ENCODE assay signal across 8 mouse cellular contexts in genomic region chr4:141011556-141012328, GRCm38 (mm10). TPM values are rescaled to one million over a fixed set of nuclear protein-coding genes. Genes with fewer than 3 reads are reported as not detected.
A peak's percentile ranks its signal among the peaks of the same experiment; 100 is the strongest.
DNase-seq lines count a peak whose midpoint lies in the region; ATAC-seq and TF ChIP-seq lines count a peak whose summit lies in the region.

No protein-coding gene starts in this region.

- no peak for TF ChIP-seq CTCF in layer of hippocampus, adult 2 months (conservative IDR thresholded peaks at IDR 0.05)

- H3K27me3 ChIP-seq in forebrain, embryonic 12.5 days = no peaks in the 10 kb centered on the region
- no peaks in the 10 kb centered on the region for H3K27me3 ChIP-seq in hindbrain, embryonic 12.5 days

- ATAC-seq in forebrain, embryonic 12.5 days (ENCODE audit: low FRiP score) = peak; percentile 18; the same call in 1 of the 2 replicates
- peak; percentile 21 for ATAC-seq in hindbrain, embryonic 12.5 days (ENCODE audit: low FRiP score)

- 51% methylated on average over 14 of the region's 14 CpGs for WGBS in forebrain, embryonic 12.5 days
- 38% methylated on average over 14 of the region's 14 CpGs for WGBS in hindbrain, embryonic 12.5 days

- H3K9me3 ChIP-seq in forebrain, embryonic 12.5 days = 0 out of 2 replicates have a peak, but pooled peaks cover 3% of the 10 kb centered on the region
- no peaks in the 10 kb centered on the region; the same call in 1 of the 2 replicates for H3K9me3 ChIP-seq in hindbrain, embryonic 12.5 days (replicated peaks)

- H3K4me3 ChIP-seq in layer of hippocampus, adult 2 months = peak overlapping the region; percentile 61; the same call in 1 of the 2 replicates
- H3K4me3 ChIP-seq in forebrain, embryonic 12.5 days (replicated peaks) = peak overlapping the region; percentile 77
- peak overlapping the region; percentile 74 for H3K4me3 ChIP-seq in hindbrain, embryonic 12.5 days

- peaks cover 55% of the 10 kb centered on the region for H3K36me3 ChIP-seq in forebrain, embryonic 12.5 days (replicated peaks)
- H3K36me3 ChIP-seq in hindbrain, embryonic 12.5 days = peaks cover 56% of the 10 kb centered on the region

- no peak for DNase-seq in layer of hippocampus, adult 2 months (ENCODE audit: low spot score in 2 of 2)
- DNase-seq in layer of hippocampus, adult 11-12 months (ENCODE audit: low spot score) = no peak
- peak; percentile 18 for DNase-seq in lung, postnatal 36 days
- DNase-seq in urinary bladder, postnatal 25 days (ENCODE audit: low spot score) = no peak
- no peak for DNase-seq in spleen, postnatal 4 days (ENCODE audit: low spot score in 2 of 2)
- DNase-seq in spleen, adult 12 weeks (ENCODE audit: low spot score) = no peak

- H3K9ac ChIP-seq in forebrain, embryonic 12.5 days = peak overlapping the region; percentile 87
- H3K9ac ChIP-seq in hindbrain, embryonic 12.5 days = peak overlapping the region; percentile 90

- peak overlapping the region; percentile 80 for H3K4me2 ChIP-seq in forebrain, embryonic 12.5 days
- H3K4me2 ChIP-seq in hindbrain, embryonic 12.5 days (replicated peaks) = peak overlapping the region; percentile 65

- H3K27ac ChIP-seq in layer of hippocampus, adult 2 months = peak overlapping the region; percentile 78
- H3K27ac ChIP-seq in forebrain, embryonic 12.5 days = peak overlapping the region; percentile 82
- H3K27ac ChIP-seq in hindbrain, embryonic 12.5 days = peak overlapping the region; percentile 84

- peaks cover 26% of the 10 kb centered on the region for H3K4me1 ChIP-seq in forebrain, embryonic 12.5 days
- H3K4me1 ChIP-seq in hindbrain, embryonic 12.5 days = peaks cover 28% of the 10 kb centered on the region

RNA-seq across cellular contexts. Expression of gene Mfap2, which starts 1.5 kb away (rescaled TPM):
- total RNA-seq in layer of hippocampus, adult 2 months (2021) = 1 to 10 TPM; 4.5 to 6.9 TPM
- 250 and 275 TPM in 2 replicates for polyA plus RNA-seq in forebrain, embryonic 12.5 days (2016; fragmentation: Nextera tagmentation; extraction: Ambion mirVana)
- 344 and 345 TPM in 2 replicates for polyA plus RNA-seq in hindbrain, embryonic 12.5 days (2016; fragmentation: Nextera tagmentation; extraction: Ambion mirVana)

RNA-seq across cellular contexts. Expression of gene Atp13a2, which starts 25.1 kb away (rescaled TPM):
- total RNA-seq in layer of hippocampus, adult 2 months (2021) = 100 to 1,000 TPM; 155 to 162 TPM
- polyA plus RNA-seq in forebrain, embryonic 12.5 days (2016; fragmentation: Nextera tagmentation; extraction: Ambion mirVana) = 75.5 and 82.3 TPM in 2 replicates
- 110 and 113 TPM in 2 replicates for polyA plus RNA-seq in hindbrain, embryonic 12.5 days (2016; fragmentation: Nextera tagmentation; extraction: Ambion mirVana)

RNA-seq across cellular contexts. Expression of gene Crocc, which starts 48.6 kb away (rescaled TPM):
- total RNA-seq in layer of hippocampus, adult 2 months (2021) = 10 to 100 TPM; 83.1 to 89.8 TPM
- 15.4 and 17.4 TPM in 2 replicates for polyA plus RNA-seq in forebrain, embryonic 12.5 days (2016; fragmentation: Nextera tagmentation; extraction: Ambion mirVana)
- polyA plus RNA-seq in hindbrain, embryonic 12.5 days (2016; fragmentation: Nextera tagmentation; extraction: Ambion mirVana) = 13.2 and 14.1 TPM in 2 replicates

RNA-seq across cellular contexts. Expression of gene Sdhb, which starts 50.7 kb away (rescaled TPM):
- 100 to 1,000 TPM; 170 to 183 TPM for total RNA-seq in layer of hippocampus, adult 2 months (2021)
- 380 and 396 TPM in 2 replicates for polyA plus RNA-seq in forebrain, embryonic 12.5 days (2016; fragmentation: Nextera tagmentation; extraction: Ambion mirVana)
- polyA plus RNA-seq in hindbrain, embryonic 12.5 days (2016; fragmentation: Nextera tagmentation; extraction: Ambion mirVana) = 349 and 383 TPM in 2 replicates
